Comparison of ENCODE assay signal across 28 mouse cellular contexts in genomic region chr2:81431411-81431810, GRCm38 (mm10).
"Had no signal": no experiment of that assay in that cellular context is flagged by ENCODE, and none has a peak within 500 bp of the region (broad histone marks: within the 10 kb centered on the region; RNA-seq: fewer than 3 reads in every experiment).

No protein-coding gene starts in this region.

- H3K27me3 ChIP-seq: heart, embryonic 13.5 days; heart, embryonic 15.5 days; hindbrain, embryonic 12.5 days; kidney, embryonic 15.5 days; limb, embryonic 12.5 days; liver, embryonic 13.5 days; liver, embryonic 15.5 days had no signal

- ATAC-seq: forebrain, postnatal 0 days; hindbrain, postnatal 0 days; intestine, embryonic 16.5 days had no signal

- H3K9me3 ChIP-seq: heart, embryonic 13.5 days; heart, embryonic 15.5 days; hindbrain, embryonic 12.5 days; kidney, embryonic 15.5 days; limb, embryonic 10.5 days; limb, embryonic 12.5 days; liver, embryonic 13.5 days; liver, embryonic 15.5 days had no signal

- H3K27ac ChIP-seq: heart, adult 2 months; heart, embryonic 13.5 days; heart, embryonic 15.5 days; hindbrain, embryonic 12.5 days; hindbrain, embryonic 14.5 days; hindbrain, postnatal 0 days; kidney, embryonic 15.5 days; kidney, postnatal 0 days; limb, embryonic 10.5 days; limb, embryonic 12.5 days; liver, embryonic 13.5 days; liver, embryonic 15.5 days had no signal

- H3K36me3 ChIP-seq: heart, embryonic 13.5 days; heart, embryonic 15.5 days; hindbrain, embryonic 12.5 days; kidney, embryonic 15.5 days; limb, embryonic 10.5 days; limb, embryonic 12.5 days; liver, embryonic 13.5 days; liver, embryonic 15.5 days had no signal

- H3K4me1 ChIP-seq: heart, embryonic 13.5 days; heart, embryonic 15.5 days; hindbrain, embryonic 12.5 days; kidney, embryonic 15.5 days; limb, embryonic 10.5 days; limb, embryonic 12.5 days; liver, embryonic 13.5 days; liver, embryonic 15.5 days had no signal

- H3K4me3 ChIP-seq: heart, adult 2 months; heart, embryonic 13.5 days; heart, embryonic 15.5 days; hindbrain, embryonic 12.5 days; kidney, embryonic 15.5 days; limb, embryonic 10.5 days; limb, embryonic 12.5 days; liver, embryonic 13.5 days; liver, embryonic 15.5 days had no signal

- H3K9ac ChIP-seq: forebrain, postnatal 0 days; heart, embryonic 13.5 days; heart, embryonic 15.5 days; hindbrain, embryonic 12.5 days; hindbrain, embryonic 14.5 days; kidney, embryonic 15.5 days; limb, embryonic 12.5 days; liver, embryonic 13.5 days; liver, embryonic 15.5 days had no signal

- H3K4me2 ChIP-seq: heart, embryonic 11.5 days; heart, embryonic 13.5 days; heart, embryonic 15.5 days; hindbrain, embryonic 12.5 days; hindbrain, embryonic 14.5 days; kidney, embryonic 15.5 days; limb, embryonic 12.5 days; liver, embryonic 11.5 days; liver, embryonic 13.5 days; liver, embryonic 15.5 days had no signal

- DNase-seq: forebrain, postnatal 0 days; gastrocnemius, postnatal 14 days; gastrocnemius, postnatal 36 days; heart, adult 11 months; heart, adult 2 months; heart, postnatal 14 days; heart, postnatal 36 days; kidney, adult 11 months; kidney, adult 2 months; kidney, adult 9 months; kidney, postnatal 14 days; kidney, postnatal 36 days; layer of hippocampus, adult 9-11 months; liver; liver, embryonic 13.5 days had no signal
